21 mouse cellular contexts compared by ENCODE assay signal in genomic region chr9:69349537-69349936, GRCm38 (mm10). TPM values are rescaled to one million over a fixed set of nuclear protein-coding genes. Genes with fewer than 3 reads are reported as not detected.
DNase-seq lines count a peak whose midpoint lies in the region; ATAC-seq and TF ChIP-seq lines count a peak whose summit lies in the region.
"Had no signal": no experiment of that assay in that cellular context is flagged by ENCODE, and none has a peak within 500 bp of the region (broad histone marks: within the 10 kb centered on the region; RNA-seq: fewer than 3 reads in every experiment).

No protein-coding gene starts in this region.

- no peak overlapping the region for H3K27ac ChIP-seq in liver, embryonic 11.5 days (ENCODE audit: low read depth, low read length)
- H3K27ac ChIP-seq in left cerebral cortex, adult 2 months = no peak overlapping the region
- H3K27ac ChIP-seq in forebrain, postnatal 0 days (ENCODE audit: low read depth, low read length) = no peak overlapping the region
- H3K27ac ChIP-seq: embryonic facial prominence, embryonic 10.5 days; embryonic facial prominence, embryonic 12.5 days; forebrain, embryonic 13.5 days; forebrain, embryonic 15.5 days had no signal

- H3K9ac ChIP-seq in liver, embryonic 11.5 days (ENCODE audit: low read depth, low read length) = no peak overlapping the region
- no peak overlapping the region for H3K9ac ChIP-seq in forebrain, postnatal 0 days
- H3K9ac ChIP-seq: embryonic facial prominence, embryonic 12.5 days; forebrain, embryonic 13.5 days; forebrain, embryonic 15.5 days had no signal

- H3K4me1 ChIP-seq in liver, embryonic 11.5 days (replicated peaks; ENCODE audit: control insufficient read depth, insufficient read depth, low read length) = no peaks in the 10 kb centered on the region
- H3K4me1 ChIP-seq in forebrain, postnatal 0 days (ENCODE audit: insufficient read depth) = no peaks in the 10 kb centered on the region

- H3K27me3 ChIP-seq in liver, embryonic 11.5 days (replicated peaks; ENCODE audit: control insufficient read depth, insufficient read depth, low read length) = no peaks in the 10 kb centered on the region
- no peaks in the 10 kb centered on the region for H3K27me3 ChIP-seq in forebrain, postnatal 0 days (ENCODE audit: insufficient read depth, low read length)
- H3K27me3 ChIP-seq: embryonic facial prominence, embryonic 12.5 days; forebrain, embryonic 13.5 days; forebrain, embryonic 15.5 days had no signal

- no peaks in the 10 kb centered on the region for H3K36me3 ChIP-seq in liver, embryonic 11.5 days (ENCODE audit: control insufficient read depth, insufficient read depth, low read length)
- H3K36me3 ChIP-seq in forebrain, postnatal 0 days (ENCODE audit: insufficient read depth) = no peaks in the 10 kb centered on the region
- H3K36me3 ChIP-seq: embryonic facial prominence, embryonic 10.5 days; embryonic facial prominence, embryonic 12.5 days; forebrain, embryonic 15.5 days; G1E had no signal

- DNase-seq in CD4-positive helper T cell, adult 2 months (ENCODE audit: low read depth, low spot score) = peak; percentile 37
- no peak for DNase-seq in liver, embryonic 11.5 days (ENCODE audit: low spot score)
- no peak for DNase-seq in left cerebral cortex, adult 2 months (ENCODE audit: extremely low spot score in 1 of 2, low spot score in 2 of 2)
- DNase-seq in forebrain, postnatal 0 days = no peak
- DNase-seq: adrenal gland, adult 8-10 months; adrenal gland, postnatal 14 days; adrenal gland, postnatal 36 days; B cell, adult 2 months; cerebellum, adult 11-12 months; cerebellum, adult 2 months; cerebellum, adult 9-10 months; cerebellum, postnatal 10 days; cerebellum, postnatal 25 days had no signal

- 79% methylated on average over 2 of the region's 2 CpGs for WGBS in liver, embryonic 11.5 days
- 83% methylated on average over 2 of the region's 2 CpGs for whole genome bisulfite sequencing in forebrain, postnatal 0 days

- H3K9me3 ChIP-seq in liver, embryonic 11.5 days (ENCODE audit: control insufficient read depth, low read length) = no peaks in the 10 kb centered on the region
- no peaks in the 10 kb centered on the region for H3K9me3 ChIP-seq in forebrain, postnatal 0 days (ENCODE audit: low read length)
- H3K9me3 ChIP-seq: embryonic facial prominence, embryonic 10.5 days; embryonic facial prominence, embryonic 12.5 days; forebrain, embryonic 13.5 days; forebrain, embryonic 15.5 days; G1E had no signal

- intact Hi-C loops in left cerebral cortex, adult 2 months (cut with DNase I) = no loop called here

- H3K4me2 ChIP-seq in liver, embryonic 11.5 days = no peak overlapping the region
- H3K4me2 ChIP-seq in forebrain, postnatal 0 days (ENCODE audit: low read depth) = no peak overlapping the region
- H3K4me2 ChIP-seq: embryonic facial prominence, embryonic 12.5 days; forebrain, embryonic 13.5 days; forebrain, embryonic 15.5 days had no signal

- no peak for TF ChIP-seq CTCF in left cerebral cortex, adult 2 months (IDR thresholded peaks at IDR 0.05)
- TF ChIP-seq CTCF in forebrain, postnatal 0 days (IDR thresholded peaks at IDR 0.05; ENCODE audit: low read depth) = no peak

- peak; percentile 60 for ATAC-seq in CD4-positive, CD25-positive, alpha-beta regulatory T cell, adult 4 months
- peak; percentile 38 for ATAC-seq in activated CD4-positive, CD25-positive, alpha-beta regulatory T cell, adult 4 months
- peak; percentile 50 for ATAC-seq in inflammation-experienced regulatory T-cells, adult 6 months
- no peak for ATAC-seq in liver, embryonic 11.5 days (replicated peaks; ENCODE audit: low FRiP score)
- no peak for ATAC-seq in forebrain, postnatal 0 days
- ATAC-seq: forebrain, embryonic 13.5 days; forebrain, embryonic 15.5 days had no signal

- H3K4me3 ChIP-seq in liver, embryonic 11.5 days (ENCODE audit: low read depth, low read length) = no peak overlapping the region
- no peak overlapping the region for H3K4me3 ChIP-seq in left cerebral cortex, adult 2 months
- H3K4me3 ChIP-seq in forebrain, postnatal 0 days (ENCODE audit: low read depth, low read length) = no peak overlapping the region
- H3K4me3 ChIP-seq: embryonic facial prominence, embryonic 10.5 days; embryonic facial prominence, embryonic 12.5 days; forebrain, embryonic 13.5 days; forebrain, embryonic 15.5 days had no signal

RNA-seq across cellular contexts. Expression of gene Ice2, which starts 48.2 kb away (rescaled TPM):
- 10 to 100 TPM; 24.5 to 31.2 TPM for polyA plus RNA-seq in CD4-positive, CD25-positive, alpha-beta regulatory T cell, adult 4 months (2017; shearing (Covaris generic))
- polyA plus RNA-seq in activated CD4-positive, CD25-positive, alpha-beta regulatory T cell, adult 4 months (2017; shearing (Covaris generic)) = 10 to 100 TPM; 12.8 to 16.0 TPM
- polyA plus RNA-seq in inflammation-experienced regulatory T-cells, adult 6 months (2017; shearing (Covaris generic)) = 10 to 100 TPM; 11.1 to 22.0 (median 21.5) TPM
- polyA plus RNA-seq in liver, embryonic 11.5 days (2014; fragmentation: Nextera tagmentation; extraction: Ambion mirVana) = 23.1 and 24.9 TPM in 2 replicates
- 10 to 100 TPM; 10.1 to 11.6 TPM for total RNA-seq in left cerebral cortex, adult 2 months (2021)
- 9.8 and 12.9 TPM in 2 replicates for total RNA-seq in forebrain, postnatal 0 days (2014; rRNA removed)
- polyA plus RNA-seq in forebrain, postnatal 0 days (2015; fragmentation: Nextera tagmentation; extraction: Ambion mirVana) = 5.6 and 7.0 TPM in 2 replicates

Comparison
In these comparisons a context has a peak if more than half of its experiments do, and no peak if none do; other contexts are left out.
1. ATAC-seq: peak in CD4-positive, CD25-positive, alpha-beta regulatory T cell, adult 4 months (single experiment), activated CD4-positive, CD25-positive, alpha-beta regulatory T cell, adult 4 months (single experiment) and inflammation-experienced regulatory T-cells, adult 6 months (single experiment); none in liver, embryonic 11.5 days (single experiment) and forebrain, postnatal 0 days (single experiment).